Mouse (Mus musculus) embryonic fibroblast, embryonic 13.5 days (primary cell): ENCODE data around the gene Scnn1a. TPM values are rescaled to one million over a fixed set of nuclear protein-coding genes. Genes with fewer than 3 reads are reported as not detected.
A peak's percentile ranks its signal among the peaks of the same experiment; 100 is the strongest.

ENCODE experiments used
- H3K27ac ChIP-seq: 2 replicates; pipeline ENCODE4 v1.5.1; 2012; ENCODE audit warnings: low read length, control low read depth, inconsistent platforms; ENCODE audit not compliant: insufficient read depth
- H3K4me1 ChIP-seq: 2 replicates; pipeline ENCODE4 v1.6.1; 2011; ENCODE audit warnings: low read length; ENCODE audit not compliant: control insufficient read depth, insufficient read depth
- H3K4me3 ChIP-seq: 2 replicates; pipeline ENCODE4 v1.5.1; 2011; ENCODE audit warnings: mild to moderate bottlenecking, control low read depth, low read length; ENCODE audit not compliant: insufficient read depth
- CTCF ChIP-seq: IDR thresholded peaks from 2 replicates; pipeline ENCODE4 v1.5.1; 2011; ENCODE audit warnings: mild to moderate bottlenecking, control low read depth, low read length, moderate library complexity, borderline replicate concordance; ENCODE audit not compliant: insufficient read depth
- POLR2A ChIP-seq: IDR thresholded peaks from 2 replicates; pipeline ENCODE4 v1.6.1; 2011; ENCODE audit warnings: low read depth, mild to moderate bottlenecking, control low read depth, low read length, moderate library complexity
- polyA plus RNA-seq: library from polyadenylated mRNA; stranded (reverse); fragments of >200 nt; gene quantifications from 2 replicates; pipeline ENCODE4 v1.2.4, GENCODE M21; 2011; ENCODE audit warnings: low read depth; ENCODE audit not compliant: missing spikeins, insufficient read length

Gene Scnn1a
- polyA plus RNA-seq, 1 experiment: 0.70 TPM

DNA sequence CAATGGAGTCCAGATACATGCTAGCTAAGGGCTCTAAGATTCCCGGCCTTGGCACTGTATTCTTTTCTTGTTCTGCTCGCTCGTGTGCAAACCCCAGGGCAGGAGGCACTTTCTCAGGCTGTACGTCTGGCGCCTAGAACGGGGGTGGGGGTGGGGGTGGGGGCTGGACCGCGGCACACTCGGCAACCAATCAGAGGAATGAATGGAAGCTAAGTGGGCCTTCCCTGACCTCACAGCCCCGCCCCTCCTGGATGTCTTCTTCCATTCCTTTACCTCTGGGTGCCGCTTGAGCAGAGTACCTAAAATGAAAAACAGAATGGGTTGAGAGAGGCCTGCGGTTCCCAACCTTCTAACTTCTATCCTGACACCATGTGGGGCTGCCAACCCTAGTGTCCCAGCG is 11.5 kb upstream of the Scnn1a start:
- TF ChIP-seq CTCF (no peak), POLR2A (no peak)
- H3K4me3 ChIP-seq: no peak overlapping the region
- H3K27ac ChIP-seq: no peak overlapping the region
- H3K4me1 ChIP-seq: no peaks in the 10 kb centered on the region

- no peak for TF ChIP-seq CTCF
- no peak for TF ChIP-seq POLR2A
- Histone ChIP-seq H3K4me1 (no peaks in the 10 kb centered on the region), H3K4me3 (no peak overlapping the region), H3K27ac (no peak overlapping the region)
These were observed 11.1 kb upstream of the Scnn1a start for GRCm38 (mm10) chr6:125309406-125309805.

GRCm38 (mm10) chr6:125312171-125312570 is 8.3 kb upstream of the Scnn1a start:
- no peak overlapping the region for H3K27ac ChIP-seq
- H3K4me1 ChIP-seq: no peaks in the 10 kb centered on the region
- TF ChIP-seq POLR2A: no peak
- TF ChIP-seq CTCF: no peak
- H3K4me3 ChIP-seq: peak overlapping the region; percentile 62

- Histone ChIP-seq H3K4me3 (peak overlapping the region; percentile 62), H3K27ac (0 out of 2 replicates have a peak overlapping the region, but pooled peaks have one; percentile 1), H3K4me1 (no peaks in the 10 kb centered on the region)
- no peak for TF ChIP-seq POLR2A
These were observed 7.7 kb upstream of the Scnn1a start for GRCm38 (mm10) chr6:125312581-125313355.

- TF ChIP-seq POLR2A: peak; percentile 74
- TF ChIP-seq CTCF: no peak
- peak within 1 kb of the TSS; percentile 62 for H3K4me3 ChIP-seq
- no peaks in the 10 kb centered on the region for H3K4me1 ChIP-seq
- peak within 1 kb of the TSS; percentile 62 for H3K27ac ChIP-seq
These were observed 6.8 kb upstream of the Scnn1a start, which contains the start of gene Ltbr for GRCm38 (mm10) chr6:125313546-125314230. Gene Ltbr (minus strand): TSS chr6:125313885.

GRCm38 (mm10) chr6:125314231-125314563 is 6.3 kb upstream of the Scnn1a start:
- H3K4me1 ChIP-seq: no peaks in the 10 kb centered on the region
- TF ChIP-seq CTCF (no peak), POLR2A (no peak)
- H3K27ac ChIP-seq: peak overlapping the region; percentile 62
- 0 out of 2 replicates have a peak overlapping the region, but pooled peaks have one; percentile 7 for H3K4me3 ChIP-seq

DNA sequence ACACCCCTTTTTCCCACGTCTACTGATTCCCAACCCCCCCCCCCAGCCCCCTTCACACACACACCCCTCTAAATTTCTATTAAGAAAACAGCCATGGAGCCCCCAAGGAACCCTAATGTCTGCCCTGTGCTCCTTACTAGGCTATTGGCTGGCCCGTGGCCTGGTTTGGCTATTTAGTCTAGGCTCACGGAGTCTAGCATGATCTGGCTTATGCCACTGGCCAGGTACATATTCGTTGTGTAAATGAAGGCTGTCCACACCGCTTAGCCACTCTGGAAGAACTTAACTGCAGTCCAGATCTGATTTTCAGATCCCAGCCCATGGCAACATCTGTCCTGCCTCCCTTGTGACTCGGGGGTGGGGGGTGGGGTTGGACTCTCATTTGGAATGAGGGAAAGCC is 5.7 kb upstream of the Scnn1a start:
- Histone ChIP-seq H3K4me1 (no peaks in the 10 kb centered on the region), H3K4me3 (no peak overlapping the region), H3K27ac (no peak overlapping the region)
- TF ChIP-seq CTCF (no peak), POLR2A (no peak)

DNA sequence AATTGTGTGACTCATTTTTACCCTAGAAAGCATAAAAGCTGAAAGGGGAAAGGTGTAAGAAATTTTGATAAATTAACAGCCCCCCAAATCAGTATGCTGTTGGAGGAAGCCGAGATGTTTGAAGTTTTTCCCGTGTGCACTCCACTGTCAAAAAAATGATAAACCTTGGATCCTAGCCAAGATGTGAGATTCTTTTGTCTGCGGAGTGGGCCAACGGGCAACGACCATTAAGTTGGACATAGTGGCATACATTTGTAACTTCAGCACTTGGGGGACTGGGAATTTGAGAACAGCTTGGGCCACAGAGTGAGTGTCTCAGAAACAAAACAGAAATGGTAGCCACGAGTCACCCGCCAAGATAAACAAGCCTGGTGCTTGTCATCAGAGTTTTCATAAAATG is 3.4 kb upstream of the Scnn1a start:
- TF ChIP-seq POLR2A: no peak
- TF ChIP-seq CTCF: no peak
- Histone ChIP-seq H3K4me3 (no peak overlapping the region), H3K27ac (no peak overlapping the region), H3K4me1 (no peaks in the 10 kb centered on the region)

- no peak for TF ChIP-seq POLR2A
- TF ChIP-seq CTCF: no peak
These were observed 1.2 kb upstream of the Scnn1a start for GRCm38 (mm10) chr6:125318981-125319918.

DNA sequence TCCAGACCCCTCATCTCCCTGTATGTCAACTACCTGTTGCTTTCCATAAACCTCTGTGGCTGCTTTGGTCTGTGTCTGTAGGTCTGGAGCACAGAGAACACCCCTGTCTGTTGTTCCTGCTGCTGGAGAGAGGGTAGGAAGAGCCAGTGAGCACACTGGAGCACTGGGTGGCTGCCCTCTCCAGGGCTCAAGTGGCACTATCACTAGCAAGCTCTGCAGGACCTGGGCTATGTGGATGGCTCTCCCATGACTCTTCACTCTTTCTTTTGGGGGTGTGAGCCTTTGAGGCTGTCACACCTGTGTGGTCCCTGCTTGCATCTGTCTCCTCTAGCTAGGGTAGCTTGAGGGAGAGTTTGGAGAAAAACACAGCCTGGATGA is 551 bp upstream of the Scnn1a start:
- Histone ChIP-seq H3K4me1 (peaks cover 8% of the 10 kb centered on the region; the same call in 1 of the 2 replicates), H3K27ac (no peak overlapping the region), H3K4me3 (no peak overlapping the region)
- TF ChIP-seq CTCF (no peak), POLR2A (no peak)

More at GRCm38 (mm10) chr6:125318981-125319918, 1.2 kb upstream of the Scnn1a start:
- H3K4me3 ChIP-seq: no peak overlapping the region
- H3K27ac ChIP-seq: no peak overlapping the region
- peaks cover 8% of the 10 kb centered on the region; the same call in 1 of the 2 replicates for H3K4me1 ChIP-seq
